Mouse (Mus musculus): ENCODE results near the gene Adcy10.

Adcy10 gene

GRCm38 (mm10) chr1:165484688-165485233 lies at the start of gene Adcy10:
Gene Adcy10, plus strand, starts transcription at chr1:165485183.
- peak in 1 of 2 experiments; percentile 68 for DNase-seq (ENCODE audit: inconsistent age in 2 of 2, low spot score in 1 of 2)

DNA sequence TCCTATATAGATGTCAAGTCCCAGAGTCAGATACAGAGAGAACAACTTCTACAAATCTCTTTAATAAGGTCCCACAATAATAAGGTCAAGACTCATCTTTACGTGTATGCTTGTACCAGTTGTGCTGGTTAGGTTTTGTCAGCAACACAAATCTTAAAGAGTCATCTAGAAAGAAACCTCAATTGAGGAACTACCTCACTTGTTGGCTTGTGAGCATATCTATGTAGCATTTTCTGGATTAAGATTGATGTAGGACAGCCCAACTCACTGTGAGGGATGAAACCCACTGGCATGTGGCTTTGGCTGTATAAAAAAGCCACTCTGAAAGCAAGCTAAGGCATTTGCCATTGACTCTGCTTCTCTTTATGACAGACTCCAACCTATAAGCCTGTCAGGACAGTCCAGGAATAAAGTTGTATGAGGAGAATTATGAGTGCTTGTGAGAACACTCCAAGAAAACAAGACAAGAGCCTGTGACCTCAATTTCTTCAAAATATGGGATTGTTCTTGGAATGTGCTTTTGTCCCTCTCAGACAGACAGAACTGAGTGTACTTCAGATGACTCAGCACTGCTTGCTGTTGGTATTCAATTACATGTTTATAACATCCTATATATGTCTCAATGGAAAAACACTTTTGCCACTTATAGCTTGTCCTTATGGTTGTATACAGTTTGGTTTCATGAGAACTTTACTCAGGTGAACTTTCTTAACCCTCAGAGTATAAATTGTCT lies 46.5 kb upstream of the Adcy10 start:
- DNase-seq (ENCODE audit: inconsistent age in 2 of 2, low spot score in 1 of 2): no peak

DNA sequence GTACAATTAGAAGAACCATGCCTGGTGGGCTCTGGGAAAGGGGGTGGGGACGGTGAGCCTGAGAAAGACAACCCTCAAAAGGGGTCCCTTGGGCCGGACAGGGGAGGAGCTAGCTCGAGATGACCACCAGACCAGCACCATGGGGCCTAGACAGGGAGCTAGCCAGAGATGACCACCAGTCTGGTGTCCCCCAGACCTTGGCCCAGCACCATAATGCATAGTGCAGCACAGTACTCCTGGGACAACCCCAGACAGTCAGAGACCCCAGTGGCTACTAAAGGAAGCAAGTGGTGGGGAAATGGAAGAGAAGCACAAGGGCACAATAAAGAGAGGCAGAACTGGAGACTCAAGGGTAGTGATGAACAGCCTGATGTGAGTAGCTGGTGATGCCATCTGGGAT lies 44.2 kb upstream of the Adcy10 start:
- no peak for DNase-seq (ENCODE audit: inconsistent age in 2 of 2, low spot score in 1 of 2)

DNA sequence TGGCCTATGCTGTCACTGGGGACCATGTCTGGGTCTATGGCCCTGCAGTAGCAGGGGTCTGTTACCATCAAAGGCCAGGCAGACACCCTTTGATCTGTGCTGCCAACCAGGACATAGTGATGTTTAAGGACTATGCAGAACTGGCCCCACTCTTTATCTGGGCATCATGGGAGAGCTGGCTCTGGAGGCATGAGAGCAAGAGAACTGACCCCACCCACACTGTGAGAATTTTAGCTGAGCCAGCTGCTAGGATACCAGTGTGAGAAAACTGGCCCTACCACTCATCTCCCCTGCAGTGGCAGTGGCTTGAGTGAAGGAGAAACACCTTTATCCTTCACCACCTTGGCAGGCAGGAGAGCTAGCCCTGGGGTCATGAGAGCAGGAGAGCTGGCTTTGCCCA lies 43.8 kb upstream of the Adcy10 start:
- DNase-seq (ENCODE audit: inconsistent age in 2 of 2, low spot score in 1 of 2): no peak

DNA sequence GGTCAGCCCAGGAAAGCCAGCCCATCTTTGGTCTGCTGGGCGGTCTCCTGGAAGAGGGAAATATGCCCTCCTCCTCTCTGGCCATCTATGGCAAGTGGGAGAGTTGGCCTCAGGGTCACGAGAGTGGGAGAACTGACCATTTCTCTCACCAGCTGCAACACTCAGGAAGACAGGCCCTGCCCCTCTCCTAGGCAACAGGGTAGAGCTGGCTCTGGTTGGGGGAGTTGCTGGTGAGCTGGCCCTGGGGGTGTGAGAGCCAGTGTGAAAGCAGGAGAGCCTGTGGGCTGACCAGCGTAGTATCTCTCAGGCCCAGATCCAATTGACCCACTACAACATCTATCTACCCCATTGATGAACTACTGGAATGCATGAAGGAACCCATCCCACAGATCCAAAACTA lies 43.3 kb upstream of the Adcy10 start:
- no peak for DNase-seq (ENCODE audit: inconsistent age in 2 of 2, low spot score in 1 of 2)

- no peak for DNase-seq (ENCODE audit: inconsistent age in 2 of 2, low spot score in 1 of 2)
These were observed 25.9 kb upstream of the Adcy10 start for GRCm38 (mm10) chr1:165459041-165459502.

- DNase-seq (ENCODE audit: inconsistent age in 2 of 2, low spot score in 1 of 2): peak; percentile 73 to 89
These were observed 25.3 kb upstream of the Adcy10 start for GRCm38 (mm10) chr1:165459503-165460181.

GRCm38 (mm10) chr1:165460360-165460800 lies 24.6 kb upstream of the Adcy10 start, which contains the start of the genes Dcaf6 and Mpc2:
Gene Dcaf6, minus strand, starts transcription at chr1:165460475.
Gene Mpc2, plus strand, starts transcription at chr1:165460637.
- DNase-seq (ENCODE audit: inconsistent age in 2 of 2, low spot score in 1 of 2): peak; percentile 100

GRCm38 (mm10) chr1:165460801-165461377 lies 24.1 kb upstream of the Adcy10 start:
- peak; percentile 100 for DNase-seq (ENCODE audit: inconsistent age in 2 of 2, low spot score in 1 of 2)

GRCm38 (mm10) chr1:165461681-165462080 lies 23.3 kb upstream of the Adcy10 start:
- no peak for DNase-seq (ENCODE audit: inconsistent age in 2 of 2, low spot score in 1 of 2)

- DNase-seq (ENCODE audit: inconsistent age in 2 of 2, low spot score in 1 of 2): peak in 1 of 2 experiments; percentile 29
These were observed 22.1 kb upstream of the Adcy10 start for GRCm38 (mm10) chr1:165462861-165463260.

DNA sequence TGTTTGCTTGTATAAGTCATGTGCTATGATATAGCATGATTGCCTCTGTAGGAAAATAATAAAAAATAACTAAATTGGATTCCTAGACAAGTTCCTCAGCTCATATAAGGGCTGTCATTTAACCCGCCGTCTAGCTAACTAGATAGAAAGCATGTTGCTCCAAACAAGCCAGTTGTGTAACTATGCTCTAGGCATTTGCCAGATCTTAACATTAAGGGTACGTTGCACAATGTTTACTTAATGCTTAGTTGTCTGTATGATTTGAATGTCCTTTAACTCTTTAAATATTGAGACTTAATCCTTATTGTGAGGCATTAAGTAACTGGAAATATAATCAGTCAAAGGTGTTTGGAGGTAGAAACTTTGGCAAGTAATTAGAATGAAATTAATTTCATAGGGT lies 20.4 kb upstream of the Adcy10 start:
- no peak for DNase-seq (ENCODE audit: inconsistent age in 2 of 2, low spot score in 1 of 2)

DNA sequence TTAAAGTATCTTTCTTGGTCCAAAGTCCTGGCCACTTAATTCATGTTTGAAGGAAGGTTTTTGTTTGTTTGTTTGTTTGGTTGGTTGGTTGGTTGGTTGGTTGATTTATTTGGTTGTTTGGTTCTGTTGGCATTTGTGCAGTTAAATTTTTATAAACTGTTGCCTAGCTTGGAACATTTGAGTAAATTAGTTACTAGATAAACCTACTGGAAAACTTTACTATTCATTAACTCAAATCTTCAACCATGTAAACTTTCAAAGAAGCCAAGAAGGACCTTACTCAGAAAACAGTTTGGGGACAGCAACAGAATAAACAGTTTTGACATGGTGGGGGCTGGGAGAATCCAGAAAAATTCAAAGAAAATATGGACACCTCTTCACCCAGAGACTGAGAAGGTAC lies 16.0 kb upstream of the Adcy10 start:
- no peak for DNase-seq (ENCODE audit: inconsistent age in 2 of 2, low spot score in 1 of 2)

GRCm38 (mm10) chr1:165469717-165470116 lies 15.3 kb upstream of the Adcy10 start:
- peak in 1 of 2 experiments; percentile 40 for DNase-seq (ENCODE audit: inconsistent age in 2 of 2, low spot score in 1 of 2)

GRCm38 (mm10) chr1:165471490-165471889 lies 13.5 kb upstream of the Adcy10 start:
- DNase-seq (ENCODE audit: inconsistent age in 2 of 2, low spot score in 1 of 2): no peak

- DNase-seq (ENCODE audit: inconsistent age in 2 of 2, low spot score in 1 of 2): no peak
These were observed 1.1 kb downstream of the Adcy10 start for GRCm38 (mm10) chr1:165486108-165486507.

DNA sequence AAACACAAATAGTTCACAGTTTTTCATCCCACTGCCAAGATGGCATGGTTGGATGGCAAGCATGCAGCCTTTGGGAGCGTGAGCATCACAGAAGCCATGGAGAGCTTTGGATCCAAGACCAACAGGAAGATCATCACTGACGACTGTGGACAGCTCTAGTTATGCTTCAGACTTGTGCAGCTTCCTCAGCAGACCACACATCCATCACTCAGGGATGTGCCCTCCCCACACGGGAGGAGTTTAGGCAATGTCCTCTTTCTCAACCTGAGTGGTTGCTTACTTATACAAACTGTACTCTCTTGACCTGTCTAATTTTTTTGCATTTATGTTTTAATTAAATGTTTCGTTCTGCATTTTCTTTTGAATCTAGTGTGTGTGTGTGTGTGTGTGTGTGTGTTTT lies 4.2 kb downstream of the Adcy10 start:
- DNase-seq (ENCODE audit: inconsistent age in 2 of 2, low spot score in 1 of 2): no peak

DNA sequence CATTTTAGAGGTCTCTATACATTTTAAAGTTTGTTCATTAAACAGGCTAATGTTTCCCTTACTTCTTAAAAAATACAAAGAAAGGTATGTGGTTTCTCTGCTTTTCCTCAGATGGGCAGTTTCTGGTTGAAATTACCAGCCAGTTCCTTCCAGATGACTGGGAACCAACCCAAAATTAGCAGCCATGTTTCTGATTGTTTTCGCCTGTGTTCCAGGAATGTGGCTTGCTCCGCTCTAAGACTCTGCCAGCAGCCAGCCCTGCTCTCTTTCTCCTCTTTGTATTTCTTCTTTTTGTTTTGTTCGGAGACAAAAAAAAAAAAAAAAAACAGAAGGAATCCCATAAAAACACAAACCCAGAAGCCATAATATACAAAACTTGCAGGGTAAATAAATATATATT lies 13.9 kb downstream of the Adcy10 start:
- DNase-seq (ENCODE audit: inconsistent age in 2 of 2, low spot score in 1 of 2): no peak

DNA sequence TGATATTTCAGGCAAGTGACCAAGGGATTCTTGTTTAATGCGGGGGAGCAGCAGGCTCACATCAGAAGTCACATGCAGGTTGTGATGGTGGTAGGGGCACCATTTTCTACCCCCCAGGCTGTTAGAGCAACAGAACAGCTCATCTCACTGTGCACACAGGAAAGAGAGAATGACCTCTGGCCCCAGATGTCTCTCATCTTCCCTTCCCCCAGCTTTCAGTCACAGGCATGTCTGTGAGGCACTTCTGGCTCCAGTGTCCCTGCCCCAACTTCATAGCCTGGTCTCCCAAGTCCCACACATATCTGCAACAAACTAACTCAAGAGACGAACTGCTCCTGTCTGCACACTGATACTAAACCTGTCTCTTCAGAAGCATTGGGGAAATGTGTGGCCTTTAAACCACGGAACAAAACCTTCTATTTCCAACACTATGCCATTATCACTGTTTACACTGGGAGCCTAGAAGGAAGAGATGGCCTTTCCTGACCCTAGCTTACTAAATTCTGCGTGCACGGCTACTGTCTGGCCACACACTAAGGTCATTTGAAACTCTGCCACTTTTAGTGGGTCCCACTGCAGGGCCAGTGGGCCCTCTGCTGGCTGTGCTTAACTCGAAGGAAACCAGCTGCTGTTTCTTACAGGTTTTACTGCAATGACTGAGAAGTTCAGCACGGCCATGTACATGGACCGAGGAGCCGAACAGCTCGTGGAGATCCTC lies 18.5 kb downstream of the Adcy10 start:
- peak; percentile 64 to 87 for DNase-seq (ENCODE audit: inconsistent age in 2 of 2, low spot score in 1 of 2)

- DNase-seq (ENCODE audit: inconsistent age in 2 of 2, low spot score in 1 of 2): peak in 1 of 2 experiments; percentile 29
These were observed 21.3 kb downstream of the Adcy10 start for GRCm38 (mm10) chr1:165506303-165506702.

- DNase-seq (ENCODE audit: inconsistent age in 2 of 2, low spot score in 1 of 2): peak; percentile 11 to 72
These were observed 25.2 kb downstream of the Adcy10 start for GRCm38 (mm10) chr1:165510161-165510560.
